ENCODE assay signal across 25 mouse cellular contexts in the genomic region with DNA sequence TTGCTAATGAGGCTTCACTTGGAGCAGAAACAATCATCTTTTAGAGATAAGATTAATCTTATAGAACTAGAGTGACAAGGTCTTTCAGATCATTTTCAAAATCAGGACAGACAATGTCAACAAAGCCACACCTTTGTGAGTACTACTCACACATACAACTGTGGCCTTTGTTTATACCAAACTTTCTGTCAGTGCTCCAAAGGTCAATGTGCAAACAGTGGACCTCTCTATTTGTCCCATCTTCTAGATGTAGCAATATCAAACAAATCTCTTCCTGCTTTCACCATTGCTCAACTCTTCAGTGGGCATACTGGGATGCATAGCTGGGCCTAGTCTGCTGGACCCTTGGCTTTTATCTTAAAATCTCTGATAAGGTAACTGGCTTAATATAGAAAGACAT.
"Had no signal": no experiment of that assay in that cellular context is flagged by ENCODE, and none has a peak within 500 bp of the region (broad histone marks: within the 10 kb centered on the region; RNA-seq: fewer than 3 reads in every experiment).

No protein-coding gene starts in this region.

- H3K27me3 ChIP-seq: heart, embryonic 13.5 days; heart, embryonic 15.5 days had no signal

- DNase-seq: forebrain, postnatal 0 days; gastrocnemius, postnatal 14 days; gastrocnemius, postnatal 36 days; heart, adult 11 months; heart, adult 2 months; heart, postnatal 14 days; heart, postnatal 36 days; kidney, adult 11 months; kidney, adult 2 months; kidney, adult 9 months; kidney, postnatal 14 days; kidney, postnatal 36 days; layer of hippocampus, adult 9-11 months; layer of hippocampus, postnatal 36 days; left cerebral cortex, postnatal 4 days had no signal

- H3K4me2 ChIP-seq: heart, embryonic 11.5 days; heart, embryonic 13.5 days; heart, embryonic 15.5 days; hindbrain, embryonic 13.5 days; hindbrain, embryonic 15.5 days; kidney, embryonic 15.5 days; limb, embryonic 13.5 days; limb, embryonic 15.5 days had no signal

- ATAC-seq: forebrain, postnatal 0 days; hindbrain, postnatal 0 days had no signal

- H3K9ac ChIP-seq: forebrain, postnatal 0 days; heart, embryonic 13.5 days; heart, embryonic 15.5 days; hindbrain, embryonic 13.5 days; hindbrain, embryonic 15.5 days; kidney, embryonic 15.5 days; limb, embryonic 13.5 days; limb, embryonic 15.5 days had no signal

- H3K9me3 ChIP-seq: heart, embryonic 15.5 days; hindbrain, embryonic 13.5 days; hindbrain, embryonic 15.5 days; kidney, embryonic 15.5 days; limb, embryonic 13.5 days; limb, embryonic 15.5 days had no signal

- H3K4me3 ChIP-seq: heart, adult 2 months; heart, embryonic 13.5 days; heart, embryonic 15.5 days; hindbrain, embryonic 13.5 days; hindbrain, embryonic 15.5 days; kidney, embryonic 15.5 days; limb, embryonic 13.5 days; limb, embryonic 15.5 days had no signal

- H3K27ac ChIP-seq: heart, adult 2 months; heart, embryonic 13.5 days; heart, embryonic 15.5 days; hindbrain, embryonic 13.5 days; hindbrain, embryonic 15.5 days; hindbrain, postnatal 0 days; kidney, embryonic 15.5 days; kidney, postnatal 0 days; limb, embryonic 13.5 days; limb, embryonic 15.5 days had no signal

- H3K4me1 ChIP-seq: heart, embryonic 13.5 days; heart, embryonic 15.5 days; hindbrain, embryonic 13.5 days; hindbrain, embryonic 15.5 days; kidney, embryonic 15.5 days; limb, embryonic 13.5 days; limb, embryonic 15.5 days had no signal

- H3K36me3 ChIP-seq: heart, embryonic 13.5 days; heart, embryonic 15.5 days; hindbrain, embryonic 13.5 days; hindbrain, embryonic 15.5 days; kidney, embryonic 15.5 days; limb, embryonic 13.5 days; limb, embryonic 15.5 days had no signal
